Mouse (Mus musculus) heart, adult 2 months (tissue): ENCODE results near the gene Map2k2.

ENCODE experiments used
- CTCF ChIP-seq: fragments of 200-600 bp; IDR thresholded peaks from 2 replicates; pipeline ENCODE4 v1.8.1; 2022; ENCODE audit warnings: antibody characterized with exemption, mild to moderate bottlenecking, moderate library complexity
- POLR2A ChIP-seq: fragments of 200-500 bp; IDR thresholded peaks from 2 replicates; pipeline ENCODE4 v1.6.1; 2011; ENCODE audit warnings: mild to moderate bottlenecking, low read depth, low read length, control low read depth; ENCODE audit not compliant: insufficient read depth

- TF ChIP-seq CTCF: no peak
- no peak for TF ChIP-seq POLR2A
These were observed 73.2 kb downstream of the Map2k2 start for GRCm38 (mm10) chr10:81178927-81179326.
